Mouse (Mus musculus): ENCODE measurements at regions not wholly inside any gene's neighbourhood (a gene's known extent, or its start where the extent isn't known, plus 50 kb on each side); places are given as distances from the start of the nearest gene placed in this dataset.
A peak's percentile ranks its signal among the peaks of the same experiment; 100 is the strongest.
"Not testable (repeated sequence)": the region's sequence is repeated elsewhere in the genome, so short reads cannot be mapped to it uniquely, and the experiment has no call there.

- no peak for DNase-seq (ENCODE audit: extremely low spot score)
These were observed 72.5 kb upstream of the Ccdc122 start for GRCm38 (mm10) chr14:76964046-76964445.

GRCm38 (mm10) chr14:76958875-76959274, 77.7 kb upstream of the Ccdc122 start:
- no peak for DNase-seq (ENCODE audit: extremely low spot score)

- peak; percentile 64 for DNase-seq (ENCODE audit: extremely low spot score)
These were observed 79.4 kb upstream of the Ccdc122 start for GRCm38 (mm10) chr14:76957136-76957535.

GRCm38 (mm10) chr14:76953171-76953570, 83.4 kb upstream of the Ccdc122 start:
- DNase-seq (ENCODE audit: extremely low spot score): no peak

- no peak for DNase-seq (ENCODE audit: extremely low spot score)
These were observed 85.1 kb upstream of the Ccdc122 start for GRCm38 (mm10) chr14:76951450-76951849.

- no peak for DNase-seq (ENCODE audit: extremely low spot score)
These were observed 87.2 kb upstream of the Ccdc122 start for GRCm38 (mm10) chr14:76949388-76949787.

- DNase-seq (ENCODE audit: extremely low spot score): no peak
These were observed 87.6 kb upstream of the Ccdc122 start for GRCm38 (mm10) chr14:76948948-76949347.

GRCm38 (mm10) chr14:76948481-76948880, 88.1 kb upstream of the Ccdc122 start:
- DNase-seq (ENCODE audit: extremely low spot score): no peak

GRCm38 (mm10) chr14:76947148-76947547, 89.4 kb upstream of the Ccdc122 start:
- no peak for DNase-seq (ENCODE audit: extremely low spot score)

- no peak for DNase-seq (ENCODE audit: extremely low spot score)
These were observed 90.9 kb upstream of the Ccdc122 start for GRCm38 (mm10) chr14:76945626-76946025.

- DNase-seq (ENCODE audit: extremely low spot score): no peak
These were observed 94.9 kb upstream of the Ccdc122 start for GRCm38 (mm10) chr14:76941474-76942212.

- DNase-seq (ENCODE audit: extremely low spot score): no peak
These were observed 96.1 kb upstream of the Ccdc122 start for GRCm38 (mm10) chr14:76940507-76940906.

- no peak for DNase-seq (ENCODE audit: extremely low spot score)
These were observed 99.9 kb upstream of the Ccdc122 start for GRCm38 (mm10) chr14:76936671-76937070.

- DNase-seq (ENCODE audit: extremely low spot score): not testable (repeated sequence)
These were observed 100.5 kb upstream of the Ccdc122 start for GRCm38 (mm10) chr14:76936051-76936450.

- DNase-seq (ENCODE audit: extremely low spot score): no peak
These were observed 101.1 kb upstream of the Ccdc122 start for GRCm38 (mm10) chr14:76935453-76935852.

- no peak for DNase-seq (ENCODE audit: extremely low spot score)
These were observed 103.7 kb upstream of the Ccdc122 start for GRCm38 (mm10) chr14:76932890-76933289.

- DNase-seq (ENCODE audit: extremely low spot score): no peak
These were observed 105.2 kb upstream of the Ccdc122 start for GRCm38 (mm10) chr14:76931398-76931797.

GRCm38 (mm10) chr14:76929562-76929961, 107.0 kb upstream of the Ccdc122 start:
- no peak for DNase-seq (ENCODE audit: extremely low spot score)

- no peak for DNase-seq (ENCODE audit: extremely low spot score)
These were observed 107.9 kb upstream of the Ccdc122 start for GRCm38 (mm10) chr14:76928706-76929105.

- no peak for DNase-seq (ENCODE audit: extremely low spot score)
These were observed 109.2 kb upstream of the Ccdc122 start for GRCm38 (mm10) chr14:76927245-76927806.

- no peak for DNase-seq (ENCODE audit: extremely low spot score)
These were observed 110.2 kb upstream of the Ccdc122 start for GRCm38 (mm10) chr14:76926416-76926815.

- DNase-seq (ENCODE audit: extremely low spot score): no peak
These were observed 114.1 kb upstream of the Ccdc122 start for GRCm38 (mm10) chr14:76922399-76922939.

GRCm38 (mm10) chr14:76918091-76918490, 118.5 kb upstream of the Ccdc122 start:
- no peak for DNase-seq (ENCODE audit: extremely low spot score)

All from embryo, embryonic 9.5 days (tissue).